Mouse (Mus musculus): ENCODE results near the gene Zfp770. TPM values are rescaled to one million over a fixed set of nuclear protein-coding genes. Genes with fewer than 3 reads are reported as not detected.

Gene Zfp770
- polyA plus RNA-seq (2012; rRNA removed) (1.4 and 2.5 TPM in 2 replicates), polyA plus RNA-seq (2014; fragmentation: Nextera tagmentation; extraction: Ambion mirVana) (1.5 and 1.9 TPM in 2 replicates)

- Histone ChIP-seq H3K27ac (no peak within 1 kb of the TSS), H3K9me3 (ENCODE audit: control insufficient read depth, low read length) (no peaks in the 10 kb centered on the region), H3K4me1 (replicated peaks; ENCODE audit: control insufficient read depth in 2 of 2, insufficient read depth in 2 of 2, low read length in 1 of 2) (peaks cover 0 to 4% of the 10 kb centered on the region in 2 experiments; a peak in 3 of 4 replicates), H3K4me2 (ENCODE audit: low read depth) (peak within 1 kb of the TSS; percentile 82), H3K27me3 (ENCODE audit: control insufficient read depth, insufficient read depth, low read length) (no peaks in the 10 kb centered on the region), H3K36me3 (replicated peaks; ENCODE audit: control insufficient read depth, insufficient read depth, low read depth) (peaks cover 5% of the 10 kb centered on the region), H3K4me3 (ENCODE audit: insufficient read depth in 1 of 2, low read depth in 2 of 2, low read length in 2 of 2) (peak within 1 kb of the TSS; percentile 88 to 96), H3K9ac (replicated peaks) (peak within 1 kb of the TSS; percentile 92)
- WGBS (ENCODE audit: insufficient replicate concordance), result under 1% methylated on average over 36 of the region's 36 CpGs
- peak; percentile 43 to 51 (median 49) for DNase-seq (ENCODE audit: low read depth in 3 of 3, low spot score in 3 of 3)
- TF ChIP-seq CTCF (IDR thresholded peaks at IDR 0.05; ENCODE audit: low read depth) (no peak), EP300 (IDR thresholded peaks at IDR 0.05; ENCODE audit: low read depth) (no peak)
- peak; percentile 87 for ATAC-seq (ENCODE audit: insufficient read depth)
Observed at GRCm38 (mm10) chr2:114200932-114201559, at the start of gene Zfp770. Gene Zfp770, minus strand, starts transcription at chr2:114201469.

DNA sequence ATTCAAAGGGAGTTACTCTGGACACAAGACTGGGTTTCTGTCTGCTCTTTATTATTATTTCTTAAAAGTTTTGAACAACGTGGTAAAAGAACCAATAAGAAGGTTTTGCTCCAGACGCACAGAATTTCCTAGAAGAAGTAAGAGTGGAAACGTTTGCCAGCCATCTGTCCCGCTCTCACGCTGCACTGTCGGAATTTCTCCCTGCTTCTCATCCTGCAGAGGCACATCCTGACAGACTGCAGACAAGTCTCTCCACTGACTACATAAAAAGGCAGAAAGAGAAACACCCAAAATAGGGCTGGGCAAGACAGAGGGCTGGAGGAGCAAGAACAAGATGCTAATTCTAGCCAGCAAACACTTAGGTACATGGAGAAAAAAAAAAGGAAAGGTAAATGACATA is 48.2 kb upstream of the Zfp770 start:
- Histone ChIP-seq H3K4me2 (ENCODE audit: low read depth) (no peak overlapping the region), H3K36me3 (replicated peaks; ENCODE audit: control insufficient read depth, insufficient read depth, low read depth) (no peaks in the 10 kb centered on the region), H3K4me3 (ENCODE audit: insufficient read depth in 1 of 2, low read depth in 2 of 2, low read length in 2 of 2) (no peak overlapping the region), H3K27me3 (ENCODE audit: control insufficient read depth, insufficient read depth, low read length) (no peaks in the 10 kb centered on the region), H3K9me3 (ENCODE audit: control insufficient read depth, low read length) (no peaks in the 10 kb centered on the region), H3K4me1 (replicated peaks; ENCODE audit: control insufficient read depth in 2 of 2, insufficient read depth in 2 of 2, low read length in 1 of 2) (no peaks in the 10 kb centered on the region), H3K27ac (no peak overlapping the region), H3K9ac (replicated peaks) (no peak overlapping the region)
- WGBS (ENCODE audit: insufficient replicate concordance), result 61% methylated on average over 6 of the region's 6 CpGs
- DNase-seq (ENCODE audit: low read depth in 3 of 3, low spot score in 3 of 3), result no peak
- no peak for ATAC-seq (ENCODE audit: insufficient read depth)
- TF ChIP-seq EP300 (IDR thresholded peaks at IDR 0.05; ENCODE audit: low read depth) (no peak), CTCF (IDR thresholded peaks at IDR 0.05; ENCODE audit: low read depth) (no peak)

GRCm38 (mm10) chr2:114237639-114238038 is 36.4 kb upstream of the Zfp770 start:
- H3K9me3 ChIP-seq (ENCODE audit: control insufficient read depth, low read length), result no peaks in the 10 kb centered on the region
- H3K4me2 ChIP-seq (ENCODE audit: low read depth), result no peak overlapping the region
- no peak overlapping the region for H3K27ac ChIP-seq
- H3K4me3 ChIP-seq (ENCODE audit: insufficient read depth in 1 of 2, low read depth in 2 of 2, low read length in 2 of 2), result no peak overlapping the region
- H3K27me3 ChIP-seq (ENCODE audit: control insufficient read depth, insufficient read depth, low read length), result no peaks in the 10 kb centered on the region
- ATAC-seq (ENCODE audit: insufficient read depth) (no peak), DNase-seq (ENCODE audit: low read depth in 3 of 3, low spot score in 3 of 3) (no peak)
- no peaks in the 10 kb centered on the region for H3K36me3 ChIP-seq (replicated peaks; ENCODE audit: control insufficient read depth, insufficient read depth, low read depth)
- TF ChIP-seq EP300 (IDR thresholded peaks at IDR 0.05; ENCODE audit: low read depth), result no peak
- TF ChIP-seq CTCF (IDR thresholded peaks at IDR 0.05; ENCODE audit: low read depth), result no peak
- no peaks in the 10 kb centered on the region for H3K4me1 ChIP-seq (replicated peaks; ENCODE audit: control insufficient read depth in 2 of 2, insufficient read depth in 2 of 2, low read length in 1 of 2)
- H3K9ac ChIP-seq (replicated peaks), result no peak overlapping the region
- 5% methylated on average over 4 of the region's 4 CpGs for WGBS (ENCODE audit: insufficient replicate concordance)

- no peak overlapping the region for H3K4me3 ChIP-seq (ENCODE audit: insufficient read depth in 1 of 2, low read depth in 2 of 2, low read length in 2 of 2)
- H3K27me3 ChIP-seq (ENCODE audit: control insufficient read depth, insufficient read depth, low read length), result no peaks in the 10 kb centered on the region
- H3K4me2 ChIP-seq (ENCODE audit: low read depth), result no peak overlapping the region
- 37% methylated on average over 1 of the region's 1 CpGs for WGBS (ENCODE audit: insufficient replicate concordance)
- H3K9ac ChIP-seq (replicated peaks), result no peak overlapping the region
- no peaks in the 10 kb centered on the region for H3K9me3 ChIP-seq (ENCODE audit: control insufficient read depth, low read length)
- no peak for ATAC-seq (ENCODE audit: insufficient read depth)
- no peaks in the 10 kb centered on the region for H3K36me3 ChIP-seq (replicated peaks; ENCODE audit: control insufficient read depth, insufficient read depth, low read depth)
- TF ChIP-seq CTCF (IDR thresholded peaks at IDR 0.05; ENCODE audit: low read depth) (no peak), EP300 (IDR thresholded peaks at IDR 0.05; ENCODE audit: low read depth) (no peak)
- no peaks in the 10 kb centered on the region for H3K4me1 ChIP-seq (replicated peaks; ENCODE audit: control insufficient read depth in 2 of 2, insufficient read depth in 2 of 2, low read length in 1 of 2)
- no peak overlapping the region for H3K27ac ChIP-seq
- no peak for DNase-seq (ENCODE audit: low read depth in 3 of 3, low spot score in 3 of 3)
Observed at GRCm38 (mm10) chr2:114236566-114236965, 35.3 kb upstream of the Zfp770 start.

DNA sequence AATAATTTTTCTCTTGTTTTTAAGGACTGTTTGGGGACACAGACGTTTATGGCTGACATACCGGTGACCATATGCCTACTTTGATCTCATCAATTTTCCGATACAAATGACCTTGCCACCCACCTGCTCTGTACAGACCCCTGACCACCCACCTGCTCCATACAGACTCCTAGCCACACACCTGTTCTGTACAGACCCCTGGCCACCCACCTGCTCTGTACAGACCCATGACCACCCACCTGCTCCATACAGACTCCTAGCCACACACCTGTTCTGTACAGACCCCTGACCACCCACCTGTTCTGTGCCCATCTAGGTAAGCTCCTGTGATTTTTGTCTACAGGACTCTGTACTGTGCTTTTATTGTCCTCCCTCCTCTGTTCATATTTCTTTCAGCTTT is 34.3 kb upstream of the Zfp770 start:
- no peak for TF ChIP-seq EP300 (IDR thresholded peaks at IDR 0.05; ENCODE audit: low read depth)
- TF ChIP-seq CTCF (IDR thresholded peaks at IDR 0.05; ENCODE audit: low read depth), result no peak
- no peaks in the 10 kb centered on the region for H3K9me3 ChIP-seq (ENCODE audit: control insufficient read depth, low read length)
- H3K36me3 ChIP-seq (replicated peaks; ENCODE audit: control insufficient read depth, insufficient read depth, low read depth), result no peaks in the 10 kb centered on the region
- ATAC-seq (ENCODE audit: insufficient read depth) (no peak), DNase-seq (ENCODE audit: low read depth in 3 of 3, low spot score in 3 of 3) (no peak)
- H3K4me2 ChIP-seq (ENCODE audit: low read depth), result no peak overlapping the region
- no peak overlapping the region for H3K9ac ChIP-seq (replicated peaks)
- H3K27me3 ChIP-seq (ENCODE audit: control insufficient read depth, insufficient read depth, low read length), result no peaks in the 10 kb centered on the region
- 66% methylated on average over 3 of the region's 3 CpGs for WGBS (ENCODE audit: insufficient replicate concordance)
- no peaks in the 10 kb centered on the region for H3K4me1 ChIP-seq (replicated peaks; ENCODE audit: control insufficient read depth in 2 of 2, insufficient read depth in 2 of 2, low read length in 1 of 2)
- H3K27ac ChIP-seq, result no peak overlapping the region
- H3K4me3 ChIP-seq (ENCODE audit: insufficient read depth in 1 of 2, low read depth in 2 of 2, low read length in 2 of 2), result no peak overlapping the region
